Mouse (Mus musculus): ENCODE measurements around the gene Ndufb10. TPM values are rescaled to one million over a fixed set of nuclear protein-coding genes. Genes with fewer than 3 reads are reported as not detected.
"Not testable (repeated sequence)": the region's sequence is repeated elsewhere in the genome, so short reads cannot be mapped to it uniquely, and the experiment has no call there.

The Ndufb10 gene
- polyA plus RNA-seq, 2 experiments, result 178 to 237 TPM

DNA sequence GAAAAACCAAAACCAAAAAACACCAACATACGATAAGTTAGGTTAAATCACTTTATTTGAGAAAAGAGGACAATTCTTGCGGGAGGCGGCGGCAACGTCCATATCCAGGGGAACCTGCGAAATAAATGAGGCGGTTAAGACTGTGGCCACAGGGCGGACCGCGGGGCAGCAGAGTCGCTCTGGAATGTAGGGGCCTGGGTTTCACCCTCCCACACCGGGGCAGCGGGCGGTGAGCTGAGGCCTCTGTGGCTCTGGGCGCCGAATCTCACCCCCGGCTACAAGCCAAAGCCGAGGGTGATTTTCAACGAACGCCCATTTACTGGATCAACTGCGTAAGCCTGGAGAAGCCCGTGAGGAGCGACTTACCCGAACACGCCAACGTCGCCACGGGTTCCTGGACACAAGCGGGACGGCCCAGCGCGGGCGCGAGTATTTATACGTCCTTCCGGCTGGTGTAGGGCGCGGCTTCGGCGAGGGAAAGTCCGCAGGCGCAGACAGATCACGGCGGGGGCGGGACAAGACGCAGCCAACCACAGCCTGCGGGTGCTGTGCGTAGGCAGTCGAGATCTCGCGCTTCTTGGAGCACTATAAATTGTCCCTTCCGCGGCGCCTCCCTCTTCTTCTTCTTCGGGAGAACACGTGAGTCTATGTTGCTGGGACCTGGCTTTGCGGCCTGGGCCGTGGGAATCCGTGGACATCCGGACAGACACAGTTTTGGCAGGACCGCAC is 4.6 kb downstream of the Ndufb10 start:
- ATAC-seq (ENCODE audit: low FRiP score, low read depth) (peak; percentile 98), DNase-seq (ENCODE audit: low spot score) (peak; percentile 99)
- peak overlapping the region; percentile 93 for H3K9ac ChIP-seq (ENCODE audit: low read depth, low read length, severe bottlenecking)
- H3K27me3 ChIP-seq (ENCODE audit: control insufficient read depth, insufficient read depth, low read length), result no peaks in the 10 kb centered on the region
- peaks cover 38% of the 10 kb centered on the region for H3K36me3 ChIP-seq (ENCODE audit: control insufficient read depth, insufficient read depth, low read length)
- H3K4me2 ChIP-seq (replicated peaks; ENCODE audit: low read depth, low read length, severe bottlenecking), result peak overlapping the region; percentile 79
- H3K9me3 ChIP-seq (ENCODE audit: control insufficient read depth, low read length), result no peaks in the 10 kb centered on the region
- WGBS, result under 1% methylated on average over 55 of the region's 61 CpGs
- TF ChIP-seq POLR2A (IDR thresholded peaks at IDR 0.05; ENCODE audit: borderline replicate concordance, extremely low read depth, insufficient read depth, insufficient read length), result peak; percentile 97; the same call in 1 of the 2 replicates
- H3K27ac ChIP-seq (replicated peaks; ENCODE audit: low read depth, low read length), result peak overlapping the region; percentile 87
- H3K4me1 ChIP-seq (ENCODE audit: control insufficient read depth, insufficient read depth, low read length), result peaks cover 21% of the 10 kb centered on the region
- peak overlapping the region; percentile 90 for H3K4me3 ChIP-seq (replicated peaks; ENCODE audit: low read length)

DNA sequence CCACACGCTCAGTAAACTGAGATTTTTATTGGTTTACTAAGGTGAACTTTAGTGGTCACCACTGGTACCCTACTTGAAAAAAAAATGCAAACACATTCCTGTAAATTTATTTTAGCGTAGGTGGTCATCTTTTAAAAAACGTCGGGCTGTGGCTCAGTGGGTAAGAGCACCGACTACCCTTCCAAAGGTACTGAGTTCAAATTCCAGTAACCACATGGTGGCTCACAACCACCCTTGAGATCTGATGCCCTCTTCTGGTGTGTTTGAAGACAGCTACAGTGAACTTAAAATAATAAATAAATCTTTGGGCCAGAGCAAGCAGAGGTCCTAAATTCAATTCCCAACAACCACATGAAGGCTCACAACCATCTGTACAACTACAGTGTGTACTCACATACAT is 5.3 kb downstream of the Ndufb10 start:
- DNase-seq (ENCODE audit: low spot score); H3K27me3 ChIP-seq (ENCODE audit: control insufficient read depth, insufficient read depth, low read length); H3K9me3 ChIP-seq (ENCODE audit: control insufficient read depth, low read length); H3K27ac ChIP-seq (replicated peaks; ENCODE audit: low read depth, low read length); ATAC-seq (ENCODE audit: low FRiP score, low read depth): not testable (repeated sequence)
- H3K4me3 ChIP-seq (replicated peaks; ENCODE audit: low read length), result peak overlapping the region; percentile 90
- H3K4me1 ChIP-seq (ENCODE audit: control insufficient read depth, insufficient read depth, low read length), result peaks cover 21% of the 10 kb centered on the region
- peak overlapping the region; percentile 47 for H3K4me2 ChIP-seq (replicated peaks; ENCODE audit: low read depth, low read length, severe bottlenecking)
- H3K9ac ChIP-seq (ENCODE audit: low read depth, low read length, severe bottlenecking), result peak overlapping the region; percentile 93
- H3K36me3 ChIP-seq (ENCODE audit: control insufficient read depth, insufficient read depth, low read length), result peaks cover 38% of the 10 kb centered on the region
- 67% methylated on average over 5 of the region's 5 CpGs for WGBS

DNA sequence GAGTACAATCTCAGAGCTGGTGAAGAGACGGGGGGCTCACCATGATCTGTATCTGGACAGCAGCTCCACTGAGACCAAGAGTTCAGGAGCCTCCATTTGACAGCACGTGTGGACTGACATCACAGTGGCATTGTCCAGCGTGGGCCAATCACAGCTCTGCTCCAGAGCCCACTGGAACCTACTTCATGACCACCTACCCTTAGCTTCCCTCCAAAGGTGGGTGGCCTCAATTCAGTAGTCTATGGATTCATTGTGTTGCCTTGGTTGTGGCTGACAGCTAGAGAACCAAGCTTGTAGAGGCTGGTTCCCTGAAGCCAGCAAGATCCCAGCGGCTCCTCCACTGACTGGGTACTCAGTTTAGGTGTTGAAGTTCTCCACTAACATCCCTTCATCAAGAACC is 6.3 kb downstream of the Ndufb10 start, which contains the start of the genes Rnf151 and Rps2:
Gene Rnf151 (minus strand): TSS at position 121 of the 400 bp plus-strand sequence.
Gene Rps2 (plus strand): TSS at position 174 of the 400 bp plus-strand sequence.
- ATAC-seq (ENCODE audit: low FRiP score, low read depth), result no peak
- Histone ChIP-seq H3K4me2 (replicated peaks; ENCODE audit: low read depth, low read length, severe bottlenecking) (peak within 1 kb of the TSS; percentile 47), H3K27ac (replicated peaks; ENCODE audit: low read depth, low read length) (no peak within 1 kb of the TSS), H3K36me3 (ENCODE audit: control insufficient read depth, insufficient read depth, low read length) (peaks cover 38% of the 10 kb centered on the region), H3K4me1 (ENCODE audit: control insufficient read depth, insufficient read depth, low read length) (peaks cover 15% of the 10 kb centered on the region; the same call in 1 of the 2 replicates), H3K4me3 (replicated peaks; ENCODE audit: low read length) (peak within 1 kb of the TSS; percentile 90), H3K9ac (ENCODE audit: low read depth, low read length, severe bottlenecking) (peak within 1 kb of the TSS; percentile 93; the same call in 1 of the 2 replicates), H3K9me3 (ENCODE audit: control insufficient read depth, low read length) (no peaks in the 10 kb centered on the region), H3K27me3 (ENCODE audit: control insufficient read depth, insufficient read depth, low read length) (no peaks in the 10 kb centered on the region)
- 81% methylated on average over 4 of the region's 4 CpGs for whole genome bisulfite sequencing
- TF ChIP-seq POLR2A (IDR thresholded peaks at IDR 0.05; ENCODE audit: borderline replicate concordance, extremely low read depth, insufficient read depth, insufficient read length), result no peak
- no peak for DNase-seq (ENCODE audit: low spot score)

DNA sequence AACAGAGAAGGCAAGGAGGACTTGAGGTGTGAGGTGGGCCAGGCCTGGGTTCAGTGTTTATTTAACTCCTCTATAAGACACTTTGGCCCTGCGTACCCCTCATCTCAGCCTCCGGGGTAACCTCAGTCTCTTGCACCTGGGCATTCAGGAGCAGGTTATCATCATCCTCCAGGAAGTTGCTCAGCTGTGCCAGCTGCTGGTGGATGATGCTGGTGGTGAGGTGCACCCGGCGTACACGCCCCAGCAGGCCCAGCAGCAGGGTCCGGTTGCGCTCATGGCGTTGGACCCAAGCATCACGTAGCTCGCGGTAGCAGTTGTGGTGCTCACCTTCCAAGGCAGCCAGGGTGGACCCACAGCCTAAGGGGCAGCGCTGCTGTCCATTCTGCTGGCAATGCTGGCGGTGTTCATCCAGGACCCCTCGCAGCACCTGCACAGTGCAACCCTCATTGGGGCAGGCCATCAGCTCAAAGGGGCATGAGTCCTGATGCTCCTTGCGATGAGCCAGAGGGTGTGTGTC is 8.1 kb downstream of the Ndufb10 start:
- no peak for TF ChIP-seq POLR2A (IDR thresholded peaks at IDR 0.05; ENCODE audit: borderline replicate concordance, extremely low read depth, insufficient read depth, insufficient read length)
- no peak overlapping the region for H3K4me2 ChIP-seq (replicated peaks; ENCODE audit: low read depth, low read length, severe bottlenecking)
- no peak overlapping the region for H3K9ac ChIP-seq (ENCODE audit: low read depth, low read length, severe bottlenecking)
- no peaks in the 10 kb centered on the region for H3K27me3 ChIP-seq (ENCODE audit: control insufficient read depth, insufficient read depth, low read length)
- H3K36me3 ChIP-seq (ENCODE audit: control insufficient read depth, insufficient read depth, low read length), result peaks cover 24% of the 10 kb centered on the region
- no peak for ATAC-seq (ENCODE audit: low FRiP score, low read depth)
- H3K4me3 ChIP-seq (replicated peaks; ENCODE audit: low read length), result no peak overlapping the region
- no peak overlapping the region for H3K27ac ChIP-seq (replicated peaks; ENCODE audit: low read depth, low read length)
- H3K9me3 ChIP-seq (ENCODE audit: control insufficient read depth, low read length), result no peaks in the 10 kb centered on the region
- peaks cover 4% of the 10 kb centered on the region; the same call in 1 of the 2 replicates for H3K4me1 ChIP-seq (ENCODE audit: control insufficient read depth, insufficient read depth, low read length)
- WGBS, result 95% methylated on average over 15 of the region's 15 CpGs
- no peak for DNase-seq (ENCODE audit: low spot score)

DNA sequence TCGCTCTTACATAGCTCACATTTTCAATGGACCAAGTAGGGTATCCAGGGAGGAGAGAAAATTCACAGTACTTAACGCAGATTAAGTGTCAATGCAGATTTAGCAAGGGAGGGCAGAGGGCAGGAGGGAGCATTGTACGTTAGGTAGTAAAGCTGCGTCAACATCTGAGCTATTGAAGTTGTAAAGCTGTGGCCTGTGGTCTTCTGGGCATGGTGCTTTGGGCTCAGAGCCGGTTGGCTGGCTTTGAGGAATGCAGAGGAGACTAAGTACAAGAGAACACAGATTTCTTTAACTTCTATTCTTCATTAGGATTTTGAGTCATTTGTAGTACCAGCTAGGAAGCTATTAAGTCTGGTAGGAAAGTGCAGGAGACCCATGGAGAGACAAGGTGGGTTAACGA is 8.7 kb downstream of the Ndufb10 start:
- DNase-seq (ENCODE audit: low spot score), result no peak
- Histone ChIP-seq H3K27ac (replicated peaks; ENCODE audit: low read depth, low read length) (no peak overlapping the region), H3K4me1 (ENCODE audit: control insufficient read depth, insufficient read depth, low read length) (peaks cover 3% of the 10 kb centered on the region; the same call in 1 of the 2 replicates), H3K4me2 (replicated peaks; ENCODE audit: low read depth, low read length, severe bottlenecking) (no peak overlapping the region), H3K4me3 (replicated peaks; ENCODE audit: low read length) (no peak overlapping the region), H3K36me3 (ENCODE audit: control insufficient read depth, insufficient read depth, low read length) (peaks cover 21% of the 10 kb centered on the region), H3K9me3 (ENCODE audit: control insufficient read depth, low read length) (no peaks in the 10 kb centered on the region), H3K27me3 (ENCODE audit: control insufficient read depth, insufficient read depth, low read length) (no peaks in the 10 kb centered on the region), H3K9ac (ENCODE audit: low read depth, low read length, severe bottlenecking) (no peak overlapping the region)
- 67% methylated on average over 6 of the region's 6 CpGs for WGBS
- no peak for TF ChIP-seq POLR2A (IDR thresholded peaks at IDR 0.05; ENCODE audit: borderline replicate concordance, extremely low read depth, insufficient read depth, insufficient read length)
- no peak for ATAC-seq (ENCODE audit: low FRiP score, low read depth)

Measured in limb, embryonic 14.5 days (tissue).